Mouse (Mus musculus): ENCODE results near the gene Wbp1.

DNA sequence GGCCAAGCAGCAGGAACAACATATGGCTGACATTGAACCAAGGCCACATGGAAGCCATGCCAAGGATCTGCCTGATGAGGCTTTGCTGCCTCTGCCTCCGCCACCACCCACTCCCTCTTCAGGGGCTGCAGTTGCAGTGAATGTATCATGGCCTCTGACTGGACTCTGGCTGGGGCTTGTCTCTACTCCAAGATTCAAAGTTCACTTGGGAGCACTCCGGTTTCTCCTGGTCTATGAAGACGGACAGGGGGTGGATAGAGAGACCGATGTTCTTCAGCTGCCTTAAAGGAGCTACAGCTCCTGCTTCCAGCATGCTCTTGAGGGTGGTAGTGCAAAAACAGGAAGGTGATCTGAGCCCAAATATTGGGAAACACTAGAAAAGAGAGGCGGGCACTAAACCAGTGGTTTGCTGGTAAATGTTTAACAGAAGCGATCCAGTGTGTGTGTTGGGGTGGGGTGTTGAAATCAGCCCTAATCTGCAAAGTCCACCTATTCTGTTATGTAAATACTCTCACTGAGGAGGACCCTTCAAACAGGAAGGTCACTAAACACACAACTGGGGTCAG is 10.2 kb upstream of the Wbp1 start:
- TF ChIP-seq CTCF (conservative IDR thresholded peaks at IDR 0.05; ENCODE audit: low read length) (no peak), POU5F1 (IDR thresholded peaks at IDR 0.05; ENCODE audit: borderline replicate concordance, low read length) (no peak), NANOG (IDR thresholded peaks at IDR 0.05; ENCODE audit: borderline replicate concordance, low read length) (no peak)
